Mouse (Mus musculus): Measurements from ENCODE around the gene Clock.

DNA sequence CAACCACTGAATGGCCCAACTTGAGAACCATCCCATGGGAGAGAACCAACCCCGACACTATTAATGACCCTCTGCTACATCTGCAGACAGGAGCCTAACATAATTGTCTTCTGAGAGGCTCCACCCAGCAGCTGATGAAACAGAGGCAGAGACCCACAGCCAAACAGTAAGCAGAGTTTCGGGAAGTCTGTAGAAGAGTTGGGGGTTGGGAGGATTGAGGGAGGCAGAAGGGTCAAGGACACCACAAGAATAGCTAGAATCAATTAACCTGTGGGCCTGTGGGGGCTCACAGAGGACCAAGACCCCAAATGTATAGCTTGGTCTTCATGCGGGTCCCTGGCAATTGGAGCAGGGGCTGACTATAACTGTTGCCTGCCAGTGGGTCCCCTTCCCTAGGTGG is 16.3 kb downstream of the Clock start:
- no peak for TF ChIP-seq TAL1 (IDR thresholded peaks at IDR 0.05; ENCODE audit: low read length)
- TF ChIP-seq GATA1 (IDR thresholded peaks at IDR 0.05; ENCODE audit: low read length) = no peak

Data from erythroblast, embryonic 14.5 days (primary cell).